Mouse (Mus musculus) heart, postnatal 0 days (tissue): ENCODE results near the gene Pomgnt2.

Source experiments
- CTCF ChIP-seq: IDR thresholded peaks from 2 replicates; pipeline ENCODE4 v1.5.1; 2016; ENCODE audit warnings: antibody characterized with exemption, control low read depth, low read depth
- EP300 ChIP-seq: IDR thresholded peaks from 2 replicates; pipeline ENCODE4 v1.6.1; 2016; ENCODE audit warnings: antibody characterized with exemption, low read depth

DNA sequence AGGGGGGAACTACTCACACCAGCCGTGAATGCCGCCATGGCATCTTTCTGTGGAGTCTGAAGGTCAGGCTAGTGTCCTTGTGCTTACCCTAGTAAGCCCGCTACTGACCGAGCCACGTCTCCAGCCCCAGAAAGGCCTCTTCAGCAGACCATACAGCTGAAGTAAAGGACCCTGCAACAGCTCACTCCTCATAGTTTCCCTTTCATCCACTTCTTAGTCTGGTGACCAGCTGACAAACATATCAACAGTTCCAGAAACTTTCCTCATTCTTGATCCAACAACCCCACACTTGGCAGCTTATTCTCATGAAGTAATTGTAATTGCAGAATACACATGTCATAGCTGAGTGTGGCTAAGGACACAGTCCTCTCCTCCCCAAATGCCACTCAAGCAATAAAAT is 27.0 kb upstream of the Pomgnt2 start:
- TF ChIP-seq CTCF (no peak), EP300 (no peak)
